Mouse (Mus musculus): ENCODE data around the gene Irf7.
A peak's percentile ranks its signal among the peaks of the same experiment; 100 is the strongest.

Gene Irf7

GRCm38 (mm10) chr7:141220377-141220776 is 45.9 kb downstream of the Irf7 start:
- DNase-seq (ENCODE audit: low spot score in 2 of 2) = no peak

- no peak for DNase-seq (ENCODE audit: low spot score in 2 of 2)
These were observed 46.7 kb downstream of the Irf7 start for GRCm38 (mm10) chr7:141219558-141220099.

GRCm38 (mm10) chr7:141218557-141219133 is 47.6 kb downstream of the Irf7 start:
- no peak for DNase-seq (ENCODE audit: low spot score in 2 of 2)

- DNase-seq (ENCODE audit: low spot score in 2 of 2) = no peak
These were observed 48.1 kb downstream of the Irf7 start for GRCm38 (mm10) chr7:141218141-141218540.

GRCm38 (mm10) chr7:141217343-141218013 is 48.8 kb downstream of the Irf7 start:
- DNase-seq (ENCODE audit: low spot score in 2 of 2) = no peak

GRCm38 (mm10) chr7:141216894-141217293 is 49.4 kb downstream of the Irf7 start:
- no peak for DNase-seq (ENCODE audit: low spot score in 2 of 2)

GRCm38 (mm10) chr7:141215880-141216733 is 50.2 kb downstream of the Irf7 start:
- DNase-seq (ENCODE audit: low spot score in 2 of 2) = peak; percentile 55 to 69

GRCm38 (mm10) chr7:141215101-141215879 is 51.0 kb downstream of the Irf7 start, which contains the start of gene Rassf7:
Gene Rassf7, plus strand, starts transcription at chr7:141215860.
- DNase-seq (ENCODE audit: low spot score in 2 of 2) = peak; percentile 99

- DNase-seq (ENCODE audit: low spot score in 2 of 2) = no peak
These were observed 52.0 kb downstream of the Irf7 start for GRCm38 (mm10) chr7:141214310-141214709.

- no peak for DNase-seq (ENCODE audit: low spot score in 2 of 2)
These were observed 52.6 kb downstream of the Irf7 start, which contains the start of gene Lmntd2 for GRCm38 (mm10) chr7:141213605-141214235. Gene Lmntd2, minus strand, starts transcription at chr7:141214080.

GRCm38 (mm10) chr7:141213133-141213532 is 53.1 kb downstream of the Irf7 start:
- no peak for DNase-seq (ENCODE audit: low spot score in 2 of 2)
